Mouse (Mus musculus): ENCODE data around the gene Mus81.
A peak's percentile ranks its signal among the peaks of the same experiment; 100 is the strongest.
"Not testable (repeated sequence)": the region's sequence is repeated elsewhere in the genome, so short reads cannot be mapped to it uniquely, and the experiment has no call there.

Gene Mus81

GRCm38 (mm10) chr19:5487768-5488550 lies at the start of gene Mus81:
Gene Mus81, minus strand, starts transcription at chr19:5488402.
- DNase-seq (ENCODE audit: low spot score in 2 of 2), result peak; percentile 94 to 96

GRCm38 (mm10) chr19:5532520-5532919 lies 44.3 kb upstream of the Mus81 start:
- no peak for DNase-seq (ENCODE audit: low spot score in 2 of 2)

- no peak for DNase-seq (ENCODE audit: low spot score in 2 of 2)
These were observed 41.9 kb upstream of the Mus81 start for GRCm38 (mm10) chr19:5530138-5530524.

GRCm38 (mm10) chr19:5529325-5530137 lies 41.3 kb upstream of the Mus81 start:
- peak; percentile 98 for DNase-seq (ENCODE audit: low spot score in 2 of 2)

GRCm38 (mm10) chr19:5525204-5525603 lies 37.0 kb upstream of the Mus81 start:
- DNase-seq (ENCODE audit: low spot score in 2 of 2), result no peak

- no peak for DNase-seq (ENCODE audit: low spot score in 2 of 2)
These were observed 30.5 kb upstream of the Mus81 start for GRCm38 (mm10) chr19:5518721-5519120.

GRCm38 (mm10) chr19:5516906-5517505 lies 28.8 kb upstream of the Mus81 start:
- DNase-seq (ENCODE audit: low spot score in 2 of 2), result no peak

- DNase-seq (ENCODE audit: low spot score in 2 of 2), result no peak
These were observed 27.9 kb upstream of the Mus81 start for GRCm38 (mm10) chr19:5515840-5516777.

- DNase-seq (ENCODE audit: low spot score in 2 of 2), result no peak
These were observed 24.8 kb upstream of the Mus81 start for GRCm38 (mm10) chr19:5513005-5513349.

- no peak for DNase-seq (ENCODE audit: low spot score in 2 of 2)
These were observed 24.1 kb upstream of the Mus81 start for GRCm38 (mm10) chr19:5512091-5513004.

GRCm38 (mm10) chr19:5511074-5511632 lies 23.0 kb upstream of the Mus81 start:
- peak in 1 of 2 experiments; percentile 16 for DNase-seq (ENCODE audit: low spot score in 2 of 2)

GRCm38 (mm10) chr19:5510031-5511026 lies 22.1 kb upstream of the Mus81 start, which contains the start of gene Snx32:
Gene Snx32, minus strand, starts transcription at chr19:5510538.
- DNase-seq (ENCODE audit: low spot score in 2 of 2), result peak; percentile 89 to 97

- DNase-seq (ENCODE audit: low spot score in 2 of 2), result no peak
These were observed 15.5 kb upstream of the Mus81 start, which contains the start of gene 1700020D05Rik for GRCm38 (mm10) chr19:5503687-5504086. Gene 1700020D05Rik, minus strand, starts transcription at chr19:5503787.

GRCm38 (mm10) chr19:5500330-5500875 lies 12.2 kb upstream of the Mus81 start:
- DNase-seq (ENCODE audit: low spot score in 2 of 2), result no peak

GRCm38 (mm10) chr19:5496052-5496370 lies 7.8 kb upstream of the Mus81 start:
- no peak for DNase-seq (ENCODE audit: low spot score in 2 of 2)

- no peak for DNase-seq (ENCODE audit: low spot score in 2 of 2)
These were observed 7.3 kb upstream of the Mus81 start for GRCm38 (mm10) chr19:5495353-5496051.

GRCm38 (mm10) chr19:5494314-5494713 lies 6.1 kb upstream of the Mus81 start:
- no peak for DNase-seq (ENCODE audit: low spot score in 2 of 2)

GRCm38 (mm10) chr19:5493301-5493721 lies 5.1 kb upstream of the Mus81 start:
- DNase-seq (ENCODE audit: low spot score in 2 of 2), result not testable (repeated sequence)
